17 mouse cellular contexts compared by ENCODE assay signal in the genomic region with DNA sequence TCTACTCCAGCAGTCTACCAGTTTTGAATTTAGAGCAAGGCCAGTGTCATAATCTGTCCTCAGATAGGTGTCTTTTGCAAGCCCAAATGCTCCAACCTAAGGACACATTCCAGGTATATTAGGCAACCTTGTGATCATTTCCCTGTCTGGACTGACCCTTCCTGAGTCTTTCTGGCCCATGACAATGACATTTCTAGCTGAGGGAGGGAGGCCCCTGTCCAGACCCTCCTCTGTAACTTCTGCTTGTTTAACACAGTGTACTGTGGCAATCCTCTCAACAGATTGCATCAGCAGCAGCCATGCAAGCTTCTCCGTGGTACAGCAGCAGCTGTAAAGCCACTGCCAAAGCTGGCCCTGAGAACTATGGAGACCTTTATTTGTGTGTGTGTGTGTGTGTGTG. TPM values are rescaled to one million over a fixed set of nuclear protein-coding genes. Genes with fewer than 3 reads are reported as not detected.
A peak's percentile ranks its signal among the peaks of the same experiment; 100 is the strongest.
DNase-seq lines count a peak whose midpoint lies in the region; ATAC-seq and TF ChIP-seq lines count a peak whose summit lies in the region.
"Had no signal": no experiment of that assay in that cellular context is flagged by ENCODE, and none has a peak within 500 bp of the region (broad histone marks: within the 10 kb centered on the region; RNA-seq: fewer than 3 reads in every experiment).

No protein-coding gene starts in this region.

- H3K9ac ChIP-seq in lung, embryonic 15.5 days, result no peak overlapping the region
- H3K9ac ChIP-seq in liver, embryonic 12.5 days, result no peak overlapping the region
- H3K9ac ChIP-seq: kidney, embryonic 15.5 days; limb, embryonic 12.5 days; midbrain, embryonic 13.5 days had no signal

- TF ChIP-seq POLR2A in myocyte (IDR thresholded peaks at IDR 0.05; ENCODE audit: insufficient read length, low read depth), result no peak

- H3K36me3 ChIP-seq in lung, embryonic 15.5 days, result peaks cover 27% of the 10 kb centered on the region
- H3K36me3 ChIP-seq in liver, embryonic 12.5 days, result peaks cover 18% of the 10 kb centered on the region
- peaks cover 27% of the 10 kb centered on the region for H3K36me3 ChIP-seq in myocyte (ENCODE audit: control insufficient read depth, insufficient read depth)

- no peak overlapping the region for H3ac ChIP-seq in myocyte (ENCODE audit: control insufficient read depth, insufficient read length)

- H3K27me3 ChIP-seq in lung, embryonic 15.5 days, result no peaks in the 10 kb centered on the region
- no peaks in the 10 kb centered on the region for H3K27me3 ChIP-seq in liver, embryonic 12.5 days (replicated peaks)
- H3K27me3 ChIP-seq in myocyte (ENCODE audit: control insufficient read depth, insufficient read depth, insufficient read length), result no peaks in the 10 kb centered on the region
- H3K27me3 ChIP-seq: kidney, embryonic 15.5 days; limb, embryonic 12.5 days; midbrain, embryonic 13.5 days had no signal

- H3K4me1 ChIP-seq in lung, embryonic 15.5 days, result peaks cover 51% of the 10 kb centered on the region
- peaks cover 14% of the 10 kb centered on the region for H3K4me1 ChIP-seq in liver, embryonic 12.5 days

- H3K27ac ChIP-seq in lung, embryonic 15.5 days, result peak overlapping the region; percentile 93; the same call in 1 of the 2 replicates
- no peak overlapping the region for H3K27ac ChIP-seq in liver, embryonic 12.5 days
- H3K27ac ChIP-seq: limb, embryonic 12.5 days; midbrain, embryonic 13.5 days had no signal

- WGBS in lung, embryonic 15.5 days, result 17% methylated on average over 1 of the region's 1 CpGs
- 17% methylated on average over 1 of the region's 1 CpGs for WGBS in liver, embryonic 12.5 days (ENCODE audit: insufficient replicate concordance)

- H3K4me3 ChIP-seq in lung, embryonic 15.5 days, result no peak overlapping the region
- no peak overlapping the region for H3K4me3 ChIP-seq in liver, embryonic 12.5 days
- no peak overlapping the region for H3K4me3 ChIP-seq in myocyte
- H3K4me3 ChIP-seq: erythroblast, embryonic 14.5 days; kidney, embryonic 15.5 days; limb, embryonic 12.5 days; midbrain, embryonic 13.5 days had no signal

- no peaks in the 10 kb centered on the region for H3K9me3 ChIP-seq in lung, embryonic 15.5 days
- H3K9me3 ChIP-seq in liver, embryonic 12.5 days (replicated peaks), result no peaks in the 10 kb centered on the region
- H3K9me3 ChIP-seq: kidney, embryonic 15.5 days; limb, embryonic 12.5 days; midbrain, embryonic 13.5 days had no signal

- no peak overlapping the region for H3K4me2 ChIP-seq in lung, embryonic 15.5 days
- no peak overlapping the region for H3K4me2 ChIP-seq in liver, embryonic 12.5 days
- no peak overlapping the region for H3K4me2 ChIP-seq in myocyte (ENCODE audit: low read depth)
- H3K4me2 ChIP-seq: kidney, embryonic 15.5 days; limb, embryonic 12.5 days; midbrain, embryonic 13.5 days had no signal

- no peak for ATAC-seq in lung, embryonic 15.5 days (ENCODE audit: borderline replicate concordance, extremely low read depth, low FRiP score, low TSS enrichment)
- ATAC-seq in liver, embryonic 12.5 days, result peak; percentile 28
- ATAC-seq: hindbrain, embryonic 16.5 days; midbrain, embryonic 13.5 days had no signal

- H3K79me2 ChIP-seq in myocyte (ENCODE audit: control insufficient read depth, insufficient read depth), result no peaks in the 10 kb centered on the region

- peak; percentile 49 for DNase-seq in adrenal gland, postnatal 10 days
- no peak for DNase-seq in adrenal gland, adult 8-10 months
- no peak for DNase-seq in lung, postnatal 14 days
- DNase-seq in layer of hippocampus, adult 9-11 months, result no peak
- no peak for DNase-seq in thymus, adult 18-20 months
- DNase-seq: B cell, adult 2 months; gastrocnemius, postnatal 36 days; retina, postnatal 1 day; spleen, adult 18-20 months had no signal

TF ChIP-seq in myocyte, 11 proteins besides CTCF, POLR2A, EP300 and RAD21:
- TF ChIP-seq CEBPB (IDR thresholded peaks at IDR 0.05; ENCODE audit: insufficient read depth, poor library complexity, severe bottlenecking) (peak; percentile 91), MYOD1 (IDR thresholded peaks at IDR 0.05; ENCODE audit: control insufficient read depth in 1 of 3, insufficient read length in 2 of 3, low read depth in 2 of 3) (peak in 1 of 3 experiments; percentile 21), MYOG (IDR thresholded peaks at IDR 0.05; ENCODE audit: control insufficient read depth in 1 of 3, insufficient read depth in 1 of 3, insufficient read length in 2 of 3, low read depth in 2 of 3) (peak in 1 of 3 experiments; percentile 45), TCF12 (IDR thresholded peaks at IDR 0.05; ENCODE audit: insufficient read depth, poor library complexity, severe bottlenecking) (no peak), POLR2AphosphoS2 (IDR thresholded peaks at IDR 0.05; ENCODE audit: insufficient read length, low read depth) (no peak), MAX (IDR thresholded peaks at IDR 0.05; ENCODE audit: low read depth) (no peak), USF1 (IDR thresholded peaks at IDR 0.05; ENCODE audit: low read depth) (no peak), SRF (IDR thresholded peaks at IDR 0.05; ENCODE audit: control insufficient read depth, insufficient read length, low read depth) (no peak), E2F4 (IDR thresholded peaks at IDR 0.05; ENCODE audit: insufficient read depth) (no peak), REST (IDR thresholded peaks at IDR 0.05; ENCODE audit: insufficient read depth, insufficient read length) (no peak), TCF3 (IDR thresholded peaks at IDR 0.05; ENCODE audit: insufficient read length, low read depth) (no peak)

RNA-seq across cellular contexts. Expression of a gene that starts 19.5 kb away (rescaled TPM):
- total RNA-seq in adrenal gland, postnatal 10 days (2021), result 100 to 1,000 TPM; 101 to 154 TPM
- 100 to 1,000 TPM in 2 of 4 experiments, 10 to 100 TPM in 2; 77.4 to 388 (median 110) TPM for total RNA-seq in adrenal gland, adult 8-10 months (2022)
- 45.5 and 47.0 TPM in 2 replicates for polyA plus RNA-seq in lung, embryonic 15.5 days (2015; fragmentation: Nextera tagmentation; extraction: Ambion mirVana)
- polyA plus RNA-seq in liver, embryonic 12.5 days (2016; fragmentation: Nextera tagmentation; extraction: Ambion mirVana), result 10.4 and 11.5 TPM in 2 replicates
- polyA plus RNA-seq in myocyte (2012; fragmentation: generic; extraction: Trizol), result 67.2 TPM
